Comparison of ENCODE assay signal across 27 mouse cellular contexts in genomic region chr1:190388853-190389252, GRCm38 (mm10).
"Had no signal": no experiment of that assay in that cellular context is flagged by ENCODE, and none has a peak within 500 bp of the region (broad histone marks: within the 10 kb centered on the region; RNA-seq: fewer than 3 reads in every experiment).

No protein-coding gene starts in this region.

- H3K4me2 ChIP-seq: embryonic facial prominence, embryonic 12.5 days; embryonic facial prominence, embryonic 13.5 days; embryonic facial prominence, embryonic 15.5 days; forebrain, embryonic 12.5 days; forebrain, embryonic 13.5 days; forebrain, embryonic 15.5 days had no signal

- H3K9ac ChIP-seq: embryonic facial prominence, embryonic 12.5 days; embryonic facial prominence, embryonic 13.5 days; embryonic facial prominence, embryonic 15.5 days; forebrain, embryonic 12.5 days; forebrain, embryonic 13.5 days; forebrain, embryonic 15.5 days had no signal

- DNase-seq: cerebellum, adult 2 months; cerebellum, adult 8-10 months; cerebellum, adult 9-10 months; cerebellum, adult 9-11 months; cerebellum, postnatal 10 days; cerebellum, postnatal 14 days; cerebellum, postnatal 25 days; cerebellum, postnatal 36 days; embryo, embryonic 11 days; gastrocnemius, adult 2 months; gastrocnemius, postnatal 10 days; gastrocnemius, postnatal 14 days; gastrocnemius, postnatal 25 days; gastrocnemius, postnatal 36 days; heart, adult 11 months; heart, adult 18-20 months; heart, adult 2 months had no signal

- ATAC-seq: forebrain, embryonic 14.5 days; forebrain, embryonic 15.5 days had no signal

- H3K9me3 ChIP-seq: embryonic facial prominence, embryonic 10.5 days; embryonic facial prominence, embryonic 12.5 days; embryonic facial prominence, embryonic 13.5 days; embryonic facial prominence, embryonic 15.5 days; forebrain, embryonic 10.5 days; forebrain, embryonic 12.5 days; forebrain, embryonic 13.5 days; forebrain, embryonic 15.5 days had no signal

- H3K4me1 ChIP-seq: embryonic facial prominence, embryonic 12.5 days; embryonic facial prominence, embryonic 13.5 days; embryonic facial prominence, embryonic 15.5 days had no signal

- H3K27ac ChIP-seq: embryonic facial prominence, embryonic 10.5 days; embryonic facial prominence, embryonic 12.5 days; embryonic facial prominence, embryonic 13.5 days; embryonic facial prominence, embryonic 15.5 days; forebrain, embryonic 10.5 days; forebrain, embryonic 12.5 days; forebrain, embryonic 13.5 days; forebrain, embryonic 15.5 days; gastrocnemius, adult 2 months; heart, adult 2 months had no signal

- H3K4me3 ChIP-seq: embryonic facial prominence, embryonic 10.5 days; embryonic facial prominence, embryonic 12.5 days; embryonic facial prominence, embryonic 13.5 days; embryonic facial prominence, embryonic 15.5 days; erythroblast, embryonic 14.5 days; forebrain, embryonic 10.5 days; forebrain, embryonic 12.5 days; forebrain, embryonic 13.5 days; forebrain, embryonic 15.5 days; gastrocnemius, adult 2 months; heart, adult 2 months had no signal

- H3K27me3 ChIP-seq: embryonic facial prominence, embryonic 12.5 days; embryonic facial prominence, embryonic 13.5 days; embryonic facial prominence, embryonic 15.5 days had no signal

- H3K36me3 ChIP-seq: embryonic facial prominence, embryonic 10.5 days; embryonic facial prominence, embryonic 12.5 days; embryonic facial prominence, embryonic 13.5 days; embryonic facial prominence, embryonic 15.5 days; forebrain, embryonic 10.5 days; forebrain, embryonic 12.5 days; forebrain, embryonic 15.5 days had no signal
